Mouse (Mus musculus) bone marrow, adult 2 months (tissue): ENCODE results near the gene Man1c1. TPM values are rescaled to one million over a fixed set of nuclear protein-coding genes. Genes with fewer than 3 reads are reported as not detected.
A peak's percentile ranks its signal among the peaks of the same experiment; 100 is the strongest.

Source experiments
- H3K27ac ChIP-seq: fragments of 200-500 bp; 2 replicates; pipeline ENCODE4 v1.5.1; 2012; ENCODE audit warnings: low read depth, mild to moderate bottlenecking, control low read depth, inconsistent platforms, low read length; ENCODE audit not compliant: control insufficient read depth, poor library complexity, insufficient read depth
- H3K4me1 ChIP-seq: fragments of 200-500 bp; 2 replicates; pipeline ENCODE4 v1.6.1; 2011; ENCODE audit warnings: low read length; ENCODE audit not compliant: control insufficient read depth, insufficient read depth
- H3K4me3 ChIP-seq: fragments of 200-500 bp; replicated peaks from 2 replicates; pipeline ENCODE3; 2011; ENCODE audit warnings: mild to moderate bottlenecking, low read depth, low read length, control low read depth; ENCODE audit not compliant: control insufficient read depth
- CTCF ChIP-seq: fragments of 200-500 bp; IDR thresholded peaks from 2 replicates; pipeline ENCODE4 v1.5.1; 2011; ENCODE audit warnings: low read length, control low read depth; ENCODE audit not compliant: control insufficient read depth, insufficient read depth
- POLR2A ChIP-seq: fragments of 200-500 bp; IDR thresholded peaks from 2 replicates; pipeline ENCODE4 v1.6.1; 2011; ENCODE audit warnings: low read depth, mild to moderate bottlenecking, control low read depth, low read length, borderline replicate concordance; ENCODE audit not compliant: control insufficient read depth
- WGBS: fragments of 180-500 bp; shearing (Covaris S2); methylation state at CpG from one replicate; pipeline ENCODE4 v1.1.7; 2018; 5-methylcytosine and 5-hydroxymethylcytosine counted together
- polyA plus RNA-seq: library from polyadenylated mRNA; stranded (reverse); fragments of >200 nt; gene quantifications from 2 replicates; pipeline ENCODE4 v1.2.4, GENCODE M21; 2011; ENCODE audit warnings: low replicate concordance; ENCODE audit not compliant: missing spikeins, insufficient read depth, insufficient read length

Gene Man1c1
- polyA plus RNA-seq, 1 experiment: 7.3 TPM

GRCm38 (mm10) chr4:134734038-134734628 is 30.0 kb upstream of the Man1c1 start:
- WGBS: 5% methylated on average over 13 of the region's 13 CpGs
- Histone ChIP-seq H3K4me3 (peak overlapping the region; percentile 21), H3K4me1 (peaks cover 20% of the 10 kb centered on the region), H3K27ac (peak overlapping the region; percentile 85)
- no peak for TF ChIP-seq CTCF
- peak; percentile 19; the same call in 1 of the 2 replicates for TF ChIP-seq POLR2A

GRCm38 (mm10) chr4:134733371-134733770 is 29.3 kb upstream of the Man1c1 start:
- 68% methylated on average over 9 of the region's 9 CpGs for whole genome bisulfite sequencing
- Histone ChIP-seq H3K4me1 (peaks cover 22% of the 10 kb centered on the region), H3K27ac (no peak overlapping the region), H3K4me3 (no peak overlapping the region)
- TF ChIP-seq POLR2A: no peak
- TF ChIP-seq CTCF: no peak

GRCm38 (mm10) chr4:134730106-134730505 is 26.0 kb upstream of the Man1c1 start:
- 8% methylated on average over 8 of the region's 8 CpGs for WGBS
- H3K4me3 ChIP-seq: no peak overlapping the region
- H3K27ac ChIP-seq: peak overlapping the region; percentile 22
- H3K4me1 ChIP-seq: peaks cover 19% of the 10 kb centered on the region
- TF ChIP-seq CTCF (no peak), POLR2A (no peak)

- H3K27ac ChIP-seq: no peak overlapping the region
- no peak overlapping the region for H3K4me3 ChIP-seq
- H3K4me1 ChIP-seq: peaks cover 7% of the 10 kb centered on the region
- WGBS: 80% methylated on average over 13 of the region's 13 CpGs
- no peak for TF ChIP-seq CTCF
- no peak for TF ChIP-seq POLR2A
These were observed 21.8 kb upstream of the Man1c1 start for GRCm38 (mm10) chr4:134725735-134726345.

GRCm38 (mm10) chr4:134724974-134725373 is 20.9 kb upstream of the Man1c1 start:
- WGBS: 61% methylated on average over 4 of the region's 4 CpGs
- TF ChIP-seq POLR2A (no peak), CTCF (no peak)

GRCm38 (mm10) chr4:134723251-134723650 is 19.2 kb upstream of the Man1c1 start:
- Histone ChIP-seq H3K4me1 (no peaks in the 10 kb centered on the region; the same call in 1 of the 2 replicates), H3K27ac (no peak overlapping the region), H3K4me3 (no peak overlapping the region)
- WGBS: 34% methylated on average over 3 of the region's 3 CpGs
- TF ChIP-seq POLR2A: no peak

More at GRCm38 (mm10) chr4:134724974-134725373, 20.9 kb upstream of the Man1c1 start:
- Histone ChIP-seq H3K4me3 (no peak overlapping the region), H3K4me1 (peaks cover 4% of the 10 kb centered on the region), H3K27ac (no peak overlapping the region)

- Histone ChIP-seq H3K4me3 (no peak overlapping the region), H3K27ac (no peak overlapping the region), H3K4me1 (no peaks in the 10 kb centered on the region; the same call in 1 of the 2 replicates)
- TF ChIP-seq CTCF (no peak), POLR2A (no peak)
- 88% methylated on average over 6 of the region's 6 CpGs for WGBS
These were observed 17.0 kb upstream of the Man1c1 start for GRCm38 (mm10) chr4:134721076-134721475.

- no peaks in the 10 kb centered on the region; the same call in 1 of the 2 replicates for H3K4me1 ChIP-seq
- TF ChIP-seq CTCF (no peak), POLR2A (no peak)
- H3K27ac ChIP-seq: no peak overlapping the region
- WGBS: 69% methylated on average over 3 of the region's 3 CpGs
- no peak overlapping the region for H3K4me3 ChIP-seq
These were observed 16.3 kb upstream of the Man1c1 start for GRCm38 (mm10) chr4:134720371-134720770.

GRCm38 (mm10) chr4:134719489-134719888 is 15.4 kb upstream of the Man1c1 start:
- Histone ChIP-seq H3K27ac (no peak overlapping the region), H3K4me1 (no peaks in the 10 kb centered on the region; the same call in 1 of the 2 replicates), H3K4me3 (no peak overlapping the region)
- no peak for TF ChIP-seq CTCF
- TF ChIP-seq POLR2A: no peak
- WGBS: 62% methylated on average over 8 of the region's 8 CpGs
